Mouse (Mus musculus) bone marrow, adult 2 months (tissue): ENCODE results near the gene March7. TPM values are rescaled to one million over a fixed set of nuclear protein-coding genes. Genes with fewer than 3 reads are reported as not detected.

Source experiments
- H3K27ac ChIP-seq: fragments of 200-500 bp; 2 replicates; pipeline ENCODE4 v1.5.1; 2012; ENCODE audit warnings: low read depth, mild to moderate bottlenecking, control low read depth, inconsistent platforms, low read length; ENCODE audit not compliant: control insufficient read depth, poor library complexity, insufficient read depth
- H3K4me1 ChIP-seq: fragments of 200-500 bp; 2 replicates; pipeline ENCODE4 v1.6.1; 2011; ENCODE audit warnings: low read length; ENCODE audit not compliant: control insufficient read depth, insufficient read depth
- H3K4me3 ChIP-seq: fragments of 200-500 bp; replicated peaks from 2 replicates; pipeline ENCODE3; 2011; ENCODE audit warnings: mild to moderate bottlenecking, low read depth, low read length, control low read depth; ENCODE audit not compliant: control insufficient read depth
- CTCF ChIP-seq: fragments of 200-500 bp; IDR thresholded peaks from 2 replicates; pipeline ENCODE4 v1.5.1; 2011; ENCODE audit warnings: low read length, control low read depth; ENCODE audit not compliant: control insufficient read depth, insufficient read depth
- POLR2A ChIP-seq: fragments of 200-500 bp; IDR thresholded peaks from 2 replicates; pipeline ENCODE4 v1.6.1; 2011; ENCODE audit warnings: low read depth, mild to moderate bottlenecking, control low read depth, low read length, borderline replicate concordance; ENCODE audit not compliant: control insufficient read depth
- WGBS: fragments of 180-500 bp; shearing (Covaris S2); methylation state at CpG from one replicate; pipeline ENCODE4 v1.1.7; 2018; 5-methylcytosine and 5-hydroxymethylcytosine counted together
- polyA plus RNA-seq: library from polyadenylated mRNA; stranded (reverse); fragments of >200 nt; gene quantifications from 2 replicates; pipeline ENCODE4 v1.2.4, GENCODE M21; 2011; ENCODE audit warnings: low replicate concordance; ENCODE audit not compliant: missing spikeins, insufficient read depth, insufficient read length

March7 gene
- polyA plus RNA-seq, result 11.7 and 28.5 TPM in 2 replicates

DNA sequence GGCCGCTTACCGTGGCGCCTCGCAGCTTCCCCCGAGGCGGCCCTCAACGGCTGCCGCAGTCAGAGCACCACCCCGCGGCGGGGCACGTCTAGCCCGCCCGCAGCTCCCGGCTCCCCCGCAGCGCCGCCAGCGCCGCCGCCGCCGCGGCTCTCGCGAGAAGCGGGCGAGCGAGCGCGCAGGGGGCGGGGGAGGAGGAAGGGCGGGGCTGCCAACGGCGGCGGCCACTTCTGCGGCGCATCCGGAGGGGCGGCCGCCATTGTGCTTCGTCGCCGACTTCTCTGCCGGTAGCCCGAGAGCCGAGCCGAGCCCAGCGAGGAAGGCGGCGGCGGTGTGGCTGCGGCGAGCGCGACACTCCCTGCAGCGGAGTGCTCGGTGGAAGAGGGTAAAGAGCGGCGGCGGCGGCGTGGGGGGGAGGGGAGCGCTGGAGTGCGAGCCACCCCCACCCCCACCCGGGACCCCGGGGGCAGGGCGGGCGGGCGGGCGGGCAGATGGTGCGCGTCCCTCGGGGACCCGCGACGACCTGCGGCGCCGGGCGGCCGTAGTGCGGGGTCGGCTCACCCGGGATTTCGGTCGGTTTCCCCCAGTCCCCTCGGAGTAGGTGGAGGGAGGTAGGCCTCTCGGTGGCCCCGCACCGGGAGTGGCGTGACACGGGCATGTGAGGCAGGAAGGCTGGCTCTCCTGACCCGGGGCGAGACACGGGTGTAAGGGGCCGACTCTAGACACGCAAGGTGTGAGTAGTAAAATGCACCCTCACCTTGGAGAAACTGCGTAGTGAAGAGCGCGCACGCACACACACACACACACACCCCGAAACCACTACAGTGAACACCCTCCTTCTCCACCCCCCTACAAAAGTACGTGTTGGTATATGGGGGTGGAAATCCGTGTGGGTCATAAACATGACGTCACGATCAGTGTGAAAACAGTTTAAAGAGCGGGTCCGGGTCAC lies at the start of gene March7, which contains the start of gene Baz2b:
TSS of gene March7 (plus strand) at position 185 of the 949 bp plus-strand sequence.
TSS of gene Baz2b (minus strand) at position 137 of the 949 bp plus-strand sequence.
- Histone ChIP-seq H3K4me1 (peaks cover 4% of the 10 kb centered on the region; the same call in 1 of the 2 replicates), H3K27ac (peak within 1 kb of the TSS; percentile 98), H3K4me3 (peak within 1 kb of the TSS; percentile 93)
- 1% methylated on average over 94 of the region's 109 CpGs for WGBS
- TF ChIP-seq POLR2A (peak; percentile 79; the same call in 1 of the 2 replicates), CTCF (peak; percentile 31; the same call in 1 of the 2 replicates)

DNA sequence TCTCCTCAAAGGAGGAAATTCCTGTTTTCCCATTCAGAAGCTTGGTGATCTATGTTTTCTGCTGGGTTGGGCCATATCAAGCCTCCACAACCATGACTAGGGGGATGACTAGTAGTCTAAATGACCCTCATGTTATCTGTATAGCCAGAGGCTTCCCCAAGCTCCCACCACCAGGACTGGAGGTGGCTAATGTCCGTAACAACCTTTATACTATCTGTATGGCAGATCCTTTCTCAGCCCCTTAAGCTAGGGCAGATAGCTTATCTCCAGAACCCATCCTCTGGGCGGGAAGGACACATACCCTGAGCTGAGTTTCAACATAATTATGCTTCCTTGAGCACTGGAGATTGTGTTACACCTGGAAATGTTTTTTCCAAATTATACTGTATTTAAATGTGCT lies 45.9 kb upstream of the March7 start:
- no peak overlapping the region for H3K27ac ChIP-seq
- no peaks in the 10 kb centered on the region for H3K4me1 ChIP-seq
- 61% methylated on average over 2 of the region's 2 CpGs for WGBS
- no peak overlapping the region for H3K4me3 ChIP-seq
- TF ChIP-seq POLR2A (no peak), CTCF (no peak)

DNA sequence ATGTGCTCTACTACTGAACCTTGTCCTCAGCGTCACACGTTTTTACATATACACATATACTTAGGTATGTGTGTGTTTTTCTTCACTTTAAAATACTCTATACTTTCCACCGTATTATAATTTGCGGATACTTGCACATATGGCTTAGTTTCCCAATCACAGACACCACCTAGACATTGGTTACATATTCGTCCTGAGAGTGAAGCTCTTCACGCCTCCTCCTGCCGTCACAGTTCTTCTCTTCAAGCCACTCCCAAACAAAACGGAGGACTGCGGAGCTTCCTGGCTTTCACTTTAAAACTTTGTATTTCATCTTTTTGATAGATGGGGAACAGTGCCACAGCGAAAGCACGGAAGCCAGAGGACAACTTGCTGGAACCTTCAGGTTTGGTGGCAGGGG lies 44.0 kb upstream of the March7 start:
- Histone ChIP-seq H3K4me3 (no peak overlapping the region), H3K27ac (no peak overlapping the region), H3K4me1 (no peaks in the 10 kb centered on the region)
- WGBS, result 71% methylated on average over 11 of the region's 11 CpGs
- no peak for TF ChIP-seq POLR2A

DNA sequence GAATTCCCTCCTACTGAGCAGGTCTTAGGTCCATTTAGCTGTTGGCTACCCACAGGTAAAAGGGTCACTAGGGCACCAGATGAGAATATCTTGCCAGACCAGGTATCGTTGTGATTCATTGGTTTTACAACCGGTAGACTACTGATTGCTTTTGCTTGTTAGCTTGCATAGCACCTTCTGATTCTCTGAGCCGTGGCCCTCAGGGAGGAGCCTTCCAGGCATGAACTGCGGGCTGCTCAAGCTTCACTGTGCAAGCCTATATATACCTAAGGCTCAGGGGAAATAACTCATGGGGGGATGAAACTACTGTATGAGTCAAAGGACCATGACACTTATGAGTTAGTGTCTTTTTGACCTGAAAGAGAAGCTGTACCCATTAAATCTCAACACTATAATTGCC lies 42.8 kb upstream of the March7 start:
- Histone ChIP-seq H3K4me3 (no peak overlapping the region), H3K4me1 (peaks cover 1% of the 10 kb centered on the region; the same call in 1 of the 2 replicates), H3K27ac (no peak overlapping the region)
- TF ChIP-seq CTCF (no peak), POLR2A (no peak)
- 81% methylated on average over 4 of the region's 4 CpGs for WGBS

DNA sequence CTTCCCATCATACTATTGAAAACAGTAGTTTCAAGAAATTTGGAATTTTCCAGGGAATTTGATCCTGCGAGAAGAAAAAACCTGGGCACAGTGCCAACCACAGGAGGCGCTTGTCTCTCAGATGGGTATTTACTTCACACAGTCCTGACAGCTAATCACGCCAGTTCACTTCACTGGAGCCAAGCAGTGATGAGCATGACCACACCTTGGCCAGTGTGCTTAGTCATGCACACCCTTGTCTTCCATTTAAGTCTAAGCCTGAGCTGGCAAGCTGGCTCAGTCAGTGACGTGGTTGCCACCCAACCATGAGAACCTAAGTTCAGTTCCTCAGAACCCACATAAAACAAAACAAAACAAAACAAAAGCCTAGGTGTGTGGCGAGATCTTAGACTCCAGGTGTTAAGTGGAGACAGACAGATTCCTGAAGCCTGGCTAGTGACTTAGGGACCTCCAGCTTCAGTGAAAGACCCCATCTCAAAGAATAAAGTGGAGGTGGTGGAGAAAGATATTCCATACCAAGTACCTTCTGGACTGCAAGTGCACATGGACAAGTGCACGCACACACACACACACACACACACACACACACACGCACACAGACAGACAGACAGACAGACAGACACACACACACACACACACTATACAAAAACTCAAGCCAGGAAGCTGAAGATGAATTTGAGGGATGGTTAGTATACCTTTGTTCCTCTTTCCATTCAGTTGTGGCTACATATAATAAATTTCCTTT lies 37.7 kb upstream of the March7 start:
- peaks cover 4% of the 10 kb centered on the region; the same call in 1 of the 2 replicates for H3K4me1 ChIP-seq
- H3K27ac ChIP-seq, result peak overlapping the region; percentile 87
- 32% methylated on average over 7 of the region's 7 CpGs for WGBS
- H3K4me3 ChIP-seq, result no peak overlapping the region
- no peak for TF ChIP-seq CTCF
- no peak for TF ChIP-seq POLR2A

DNA sequence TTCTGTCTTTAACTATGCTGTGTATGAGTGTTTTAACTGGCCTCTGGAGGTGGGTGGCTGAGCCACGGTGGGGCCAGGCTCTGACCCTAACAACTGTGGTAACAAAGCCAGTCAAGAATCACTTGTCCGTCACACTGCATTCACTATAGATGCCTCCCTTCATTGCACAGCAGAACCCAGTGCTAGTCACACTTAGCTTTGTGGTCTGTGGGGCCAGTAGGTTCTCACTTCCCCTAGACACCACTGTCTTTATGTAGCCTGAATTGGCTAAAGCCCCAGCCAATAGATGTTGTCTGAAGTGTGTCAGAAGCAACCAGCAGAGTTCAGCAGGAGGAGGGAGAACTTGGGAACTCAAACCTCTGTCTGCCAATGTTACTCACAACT lies 37.2 kb upstream of the March7 start:
- Histone ChIP-seq H3K27ac (peak overlapping the region; percentile 87), H3K4me3 (peak overlapping the region; percentile 26), H3K4me1 (peaks cover 4% of the 10 kb centered on the region; the same call in 1 of the 2 replicates)
- 6% methylated on average over 2 of the region's 2 CpGs for WGBS
- TF ChIP-seq POLR2A (no peak), CTCF (no peak)

DNA sequence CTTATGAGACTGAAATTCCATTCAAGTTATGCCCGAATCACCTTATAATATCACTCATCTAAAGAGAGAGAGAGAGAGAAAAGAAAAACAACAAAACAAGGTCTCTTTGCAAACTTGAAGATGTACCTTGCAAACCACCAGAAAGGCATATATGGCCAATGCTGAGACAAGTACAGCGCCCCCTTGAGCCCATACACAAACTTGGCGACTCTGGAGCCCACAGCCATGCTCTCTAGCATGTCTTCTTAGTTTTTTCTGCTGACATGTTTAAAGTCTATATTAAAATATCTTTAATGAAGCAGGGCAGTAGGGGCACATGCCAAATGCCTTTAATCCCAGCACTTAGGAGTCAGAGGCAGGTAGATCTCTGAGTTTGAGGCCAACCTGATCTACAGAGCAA lies 36.5 kb upstream of the March7 start:
- Histone ChIP-seq H3K27ac (no peak overlapping the region), H3K4me1 (peaks cover 4% of the 10 kb centered on the region; the same call in 1 of the 2 replicates), H3K4me3 (no peak overlapping the region)
- WGBS, result 53% methylated on average over 3 of the region's 3 CpGs
- TF ChIP-seq CTCF, result peak; percentile 34; the same call in 1 of the 2 replicates
- TF ChIP-seq POLR2A, result no peak

DNA sequence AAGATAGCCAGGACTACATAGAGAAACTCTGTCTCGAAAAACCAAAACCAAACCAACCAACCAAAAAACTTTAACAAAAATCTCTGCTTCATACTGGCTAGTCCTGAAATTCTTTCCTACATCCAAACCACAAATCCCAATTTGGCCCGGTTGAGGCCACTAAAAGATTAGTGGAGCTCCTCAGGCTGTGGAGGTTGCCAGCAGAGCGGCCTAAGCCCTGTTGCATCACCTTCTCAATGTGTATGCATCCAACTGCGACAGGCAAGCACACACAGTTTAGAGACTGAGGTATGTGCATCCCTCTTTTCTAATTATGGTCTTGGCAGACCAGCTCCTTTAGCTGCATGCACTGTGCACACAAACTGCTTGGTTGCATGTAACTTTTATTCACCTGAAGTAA lies 36.1 kb upstream of the March7 start:
- WGBS, result 76% methylated on average over 4 of the region's 4 CpGs
- no peak overlapping the region for H3K27ac ChIP-seq
- peaks cover 4% of the 10 kb centered on the region; the same call in 1 of the 2 replicates for H3K4me1 ChIP-seq
- TF ChIP-seq POLR2A (no peak), CTCF (no peak)
- H3K4me3 ChIP-seq, result no peak overlapping the region
